Mouse (Mus musculus) liver, postnatal 0 days (tissue): ENCODE results near the gene Dstyk.

ENCODE experiments used
- CTCF ChIP-seq: sonication (generic); IDR thresholded peaks from 2 replicates; pipeline ENCODE4 v1.5.1; 2016; ENCODE audit warnings: antibody characterized with exemption, low read depth
- EP300 ChIP-seq: IDR thresholded peaks from 2 replicates; pipeline ENCODE4 v1.6.1; 2016; ENCODE audit warnings: antibody characterized with exemption, low read depth, mild to moderate bottlenecking

DNA sequence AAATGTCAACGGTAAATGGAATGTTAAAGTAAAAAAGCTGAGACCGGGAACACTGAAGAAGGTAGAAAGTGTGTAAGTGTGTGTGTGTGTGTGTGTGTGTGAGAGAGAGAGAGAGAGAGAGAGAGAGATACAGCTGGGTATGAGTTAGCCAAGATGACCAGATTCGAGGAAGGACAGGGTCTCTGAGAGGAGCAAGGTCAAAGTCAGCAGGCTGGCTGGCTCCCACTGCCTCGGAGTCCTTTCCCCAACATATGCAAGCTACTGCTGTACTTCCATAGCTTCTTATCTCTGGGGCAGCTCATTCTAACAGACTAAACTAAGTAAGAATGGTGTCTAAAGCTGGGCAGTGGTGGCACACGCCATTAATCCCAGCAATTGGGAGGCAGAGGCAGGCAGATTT lies 54.1 kb downstream of the Dstyk start:
- TF ChIP-seq CTCF: no peak
- TF ChIP-seq EP300: no peak
